Mouse (Mus musculus): ENCODE results near the gene Alkbh5.

Alkbh5 gene

GRCm38 (mm10) chr11:60536180-60536858 is at the start of gene Alkbh5:
Alkbh5 (plus strand) TSS chr11:60536381.
- WGBS = 18% methylated on average over 9 of the region's 9 CpGs

DNA sequence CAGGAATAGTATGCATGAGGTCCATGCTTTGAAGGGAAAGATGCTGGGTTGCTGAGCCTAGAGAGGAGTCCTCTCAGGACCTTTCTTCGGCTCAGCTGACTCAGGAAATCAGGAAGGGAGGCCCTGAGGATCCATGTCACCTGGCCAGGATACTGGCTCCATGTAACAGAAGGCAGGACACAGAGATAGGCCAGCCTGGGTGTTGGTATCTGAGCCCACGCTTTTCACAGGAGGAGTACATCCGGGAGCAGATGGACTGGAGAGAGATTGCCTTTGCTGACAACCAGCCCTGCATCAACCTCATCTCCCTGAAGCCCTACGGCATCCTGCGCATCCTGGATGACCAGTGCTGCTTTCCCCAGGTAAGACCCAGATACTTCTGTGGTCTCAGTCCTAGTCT is 43.5 kb upstream of the Alkbh5 start:
- 88% methylated on average over 5 of the region's 5 CpGs for WGBS

GRCm38 (mm10) chr11:60495692-60496091 is 40.5 kb upstream of the Alkbh5 start:
- WGBS = 69% methylated on average over 2 of the region's 2 CpGs

GRCm38 (mm10) chr11:60507281-60507680 is 28.9 kb upstream of the Alkbh5 start:
- WGBS = 89% methylated on average over 13 of the region's 13 CpGs

GRCm38 (mm10) chr11:60508950-60509349 is 27.2 kb upstream of the Alkbh5 start:
- 16% methylated on average over 11 of the region's 11 CpGs for WGBS

DNA sequence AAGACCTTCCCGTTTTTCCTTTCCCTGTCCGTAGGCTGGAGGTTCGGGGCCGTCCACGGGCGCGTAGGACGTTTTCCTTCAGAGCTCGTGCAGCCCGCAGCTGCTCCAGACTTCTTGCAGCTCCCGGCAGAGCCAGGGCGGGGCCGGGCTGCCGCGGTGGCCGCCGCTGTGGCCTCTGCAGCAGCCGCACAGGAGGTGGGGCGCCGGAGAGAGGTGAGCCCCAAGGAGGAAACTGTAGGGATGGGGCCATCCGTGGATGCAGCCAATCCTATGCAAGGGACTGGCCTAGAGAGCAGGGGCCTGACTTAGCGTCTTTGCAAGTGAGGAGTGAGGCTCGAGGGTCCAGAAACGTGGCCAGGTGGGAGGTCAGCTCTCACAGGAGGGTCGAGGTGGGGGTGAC is 26.7 kb upstream of the Alkbh5 start:
- 2% methylated on average over 25 of the region's 25 CpGs for WGBS

- WGBS = 67% methylated on average over 1 of the region's 1 CpGs
These were observed 24.3 kb upstream of the Alkbh5 start for GRCm38 (mm10) chr11:60511893-60512292.

DNA sequence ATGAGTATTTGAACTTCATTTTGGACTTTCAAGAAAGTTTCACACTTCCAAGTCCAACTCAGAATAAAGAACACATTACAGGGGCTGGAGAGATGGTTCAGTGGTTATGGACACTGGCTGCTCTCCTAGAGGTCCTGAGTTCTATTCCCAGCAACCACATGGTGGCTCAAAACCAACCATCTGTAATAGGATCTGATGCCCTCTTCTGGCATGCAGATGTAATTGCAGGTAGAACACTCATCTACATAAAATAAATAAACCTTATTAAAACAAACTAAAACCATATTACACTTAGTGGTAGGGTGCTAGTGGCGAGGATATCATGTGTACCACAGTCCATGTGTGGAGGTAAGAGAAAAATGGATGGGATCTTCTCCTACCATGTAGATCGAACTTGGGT is 23.7 kb upstream of the Alkbh5 start:
- 88% methylated on average over 2 of the region's 2 CpGs for WGBS

- WGBS = 81% methylated on average over 2 of the region's 2 CpGs
These were observed 21.2 kb upstream of the Alkbh5 start for GRCm38 (mm10) chr11:60514941-60515340.

- WGBS = 85% methylated on average over 4 of the region's 4 CpGs
These were observed 17.9 kb upstream of the Alkbh5 start for GRCm38 (mm10) chr11:60518305-60518704.

DNA sequence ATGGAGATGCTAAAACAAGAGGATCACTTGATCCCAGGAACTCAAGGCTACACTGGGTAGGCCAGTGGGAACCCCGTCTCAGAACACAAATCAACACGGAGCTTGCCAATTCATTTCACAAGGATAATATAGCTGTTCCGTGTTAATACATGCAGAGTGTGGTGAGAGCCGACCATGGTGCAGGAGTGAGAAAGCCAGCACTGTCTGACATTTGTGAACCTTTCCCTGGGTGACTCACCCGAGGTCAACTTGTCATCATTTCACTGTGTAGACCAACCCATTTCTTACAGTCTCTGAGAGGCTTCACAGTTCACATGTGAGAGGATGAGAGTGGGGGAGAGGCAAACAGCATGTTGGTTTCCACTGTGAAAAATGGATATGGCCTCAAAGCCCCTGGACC is 14.2 kb upstream of the Alkbh5 start:
- 80% methylated on average over 5 of the region's 5 CpGs for WGBS

DNA sequence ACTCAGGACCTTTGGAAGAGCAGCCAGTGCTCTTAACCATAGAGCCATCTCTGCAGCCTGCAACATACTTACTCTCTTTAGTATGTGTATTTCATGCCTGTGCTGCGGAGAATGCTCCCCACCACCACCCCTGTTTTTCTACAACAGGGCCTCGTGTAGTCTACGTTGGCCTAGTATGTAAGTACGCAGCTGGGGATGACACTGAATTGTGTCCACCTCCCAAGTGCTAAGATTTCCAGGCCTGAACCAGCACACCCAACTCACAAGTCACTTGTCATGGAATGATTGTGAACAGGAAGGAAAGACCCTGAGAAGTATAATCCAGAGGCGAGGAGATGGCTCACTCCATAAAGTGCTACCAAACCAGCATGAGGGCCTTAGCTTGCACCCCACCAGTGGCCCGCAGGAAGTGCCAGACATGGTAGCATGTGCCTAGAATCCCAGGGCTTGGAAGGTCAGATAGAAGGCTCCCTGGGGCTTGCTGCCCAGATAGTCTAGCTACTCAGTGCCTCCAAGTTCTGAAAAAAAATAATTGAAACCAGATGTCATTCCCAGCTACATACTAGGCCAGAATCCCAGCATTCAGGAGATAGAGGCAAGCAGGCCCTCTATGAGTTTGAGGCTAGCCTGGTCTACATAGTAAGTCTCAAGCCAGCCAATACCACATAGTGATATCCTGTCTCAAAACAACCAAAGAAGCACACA is 13.4 kb upstream of the Alkbh5 start:
- WGBS = 93% methylated on average over 6 of the region's 6 CpGs

- WGBS = 60% methylated on average over 4 of the region's 4 CpGs
These were observed 9.7 kb upstream of the Alkbh5 start for GRCm38 (mm10) chr11:60526461-60526860.

GRCm38 (mm10) chr11:60535676-60536075 is 505 bp upstream of the Alkbh5 start:
- 84% methylated on average over 2 of the region's 2 CpGs for WGBS

- under 1% methylated on average over 37 of the region's 37 CpGs for WGBS
These were observed 782 bp downstream of the Alkbh5 start for GRCm38 (mm10) chr11:60536859-60537467.

DNA sequence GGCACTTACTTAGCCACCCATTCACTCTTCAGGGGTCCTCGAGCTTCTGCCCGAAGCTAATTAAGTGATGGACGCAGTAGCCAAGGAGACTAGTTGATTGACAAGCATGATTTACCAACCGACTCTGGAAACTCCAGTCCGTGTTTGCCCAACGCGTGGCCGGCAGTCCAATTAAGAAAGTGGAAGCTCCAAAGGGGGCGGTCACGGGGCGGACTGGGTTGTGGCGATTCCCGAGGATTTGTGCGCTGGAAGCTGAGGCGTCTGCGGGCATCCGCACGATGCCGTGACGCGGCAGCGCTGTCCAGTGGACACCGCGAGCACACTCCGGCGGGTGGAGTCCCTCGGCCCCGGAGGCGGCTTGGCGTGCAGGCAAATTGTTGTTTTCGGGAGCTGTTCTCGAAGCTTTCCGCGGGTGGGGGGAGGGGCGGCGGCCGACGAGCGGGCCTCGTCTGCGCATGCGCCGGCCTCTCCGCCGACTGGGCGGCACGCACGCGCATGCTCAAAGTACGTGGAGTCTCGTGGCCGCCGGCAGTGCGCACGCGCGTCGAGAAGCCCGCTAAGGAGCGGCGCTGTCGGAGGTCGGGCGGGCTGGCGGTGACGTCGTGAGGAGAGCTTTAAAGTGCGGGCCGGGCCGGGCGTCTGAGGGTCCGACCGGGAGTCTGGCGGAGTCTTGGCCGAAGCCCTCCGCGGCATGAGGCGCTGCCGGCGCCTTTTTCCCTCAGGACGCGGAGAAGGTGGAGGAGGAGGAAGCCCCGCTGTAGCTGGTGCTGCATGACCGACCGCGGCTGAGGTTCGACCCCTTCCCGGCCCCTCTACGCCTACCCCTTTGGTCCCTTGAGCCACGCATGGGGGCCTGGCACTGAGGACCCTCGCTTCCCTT is 1.5 kb downstream of the Alkbh5 start:
- WGBS = under 1% methylated on average over 91 of the region's 91 CpGs

DNA sequence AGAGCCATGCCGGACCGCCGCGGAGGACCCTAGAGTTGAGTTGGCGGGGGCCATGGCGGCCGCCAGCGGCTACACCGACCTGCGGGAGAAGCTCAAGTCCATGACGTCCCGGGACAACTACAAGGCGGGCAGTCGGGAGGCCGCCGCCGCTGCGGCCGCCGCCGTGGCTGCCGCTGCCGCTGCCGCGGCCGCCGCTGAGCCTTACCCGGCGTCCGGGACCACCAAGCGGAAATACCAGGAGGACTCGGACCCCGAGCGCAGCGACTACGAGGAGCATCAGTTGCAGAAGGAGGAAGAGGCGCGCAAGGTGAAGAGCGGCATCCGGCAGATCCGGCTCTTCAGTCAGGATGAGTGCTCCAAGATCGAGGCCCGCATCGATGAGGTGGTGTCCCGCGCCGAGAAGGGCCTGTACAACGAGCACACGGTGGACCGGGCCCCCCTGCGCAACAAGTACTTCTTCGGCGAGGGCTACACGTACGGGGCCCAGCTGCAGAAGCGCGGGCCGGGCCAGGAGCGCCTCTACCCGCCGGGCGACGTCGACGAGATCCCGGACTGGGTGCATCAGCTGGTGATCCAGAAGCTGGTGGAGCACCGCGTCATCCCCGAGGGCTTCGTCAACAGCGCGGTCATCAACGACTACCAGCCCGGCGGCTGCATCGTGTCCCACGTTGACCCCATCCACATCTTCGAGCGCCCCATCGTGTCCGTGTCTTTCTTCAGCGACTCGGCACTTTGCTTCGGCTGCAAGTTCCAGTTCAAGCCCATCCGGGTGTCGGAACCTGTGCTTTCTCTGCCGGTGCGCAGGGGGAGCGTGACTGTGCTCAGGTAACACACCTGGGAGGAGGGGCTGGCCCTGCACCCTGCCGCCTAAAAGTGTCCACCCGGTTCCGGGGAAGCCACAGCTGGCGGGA is 2.4 kb downstream of the Alkbh5 start:
- WGBS = under 1% methylated on average over 93 of the region's 93 CpGs

- WGBS = 8% methylated on average over 2 of the region's 2 CpGs
These were observed 3.4 kb downstream of the Alkbh5 start for GRCm38 (mm10) chr11:60539540-60539939.

DNA sequence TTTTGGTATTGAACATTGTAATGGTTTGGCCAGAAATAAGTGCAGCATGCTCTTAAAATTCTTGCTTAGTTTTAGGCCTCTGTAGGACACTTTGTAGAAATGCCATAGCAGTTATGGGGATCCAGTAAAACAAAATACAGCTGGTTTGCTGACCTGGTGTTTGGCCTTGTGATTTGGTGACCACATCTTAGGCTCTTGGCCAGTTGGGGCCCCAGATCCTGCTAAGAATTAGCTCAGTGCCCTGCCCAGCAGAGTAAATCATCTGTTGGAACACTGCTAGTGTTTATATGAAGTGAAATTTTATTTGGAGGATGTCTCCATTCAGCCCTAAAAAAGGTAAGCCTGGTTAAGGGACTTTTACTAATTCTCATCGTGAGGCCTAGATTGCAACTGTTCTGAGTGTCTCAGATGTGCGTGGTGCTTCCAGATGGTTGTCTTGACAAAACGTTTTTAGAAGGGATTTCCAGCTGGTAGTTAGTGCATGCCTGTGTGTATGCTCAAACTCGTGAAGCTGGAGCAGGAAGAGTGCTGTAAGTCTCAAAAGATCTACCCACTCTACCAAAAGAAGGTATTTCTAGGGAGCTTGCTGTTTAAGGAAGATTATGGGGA is 3.9 kb downstream of the Alkbh5 start:
- 4% methylated on average over 4 of the region's 4 CpGs for WGBS

DNA sequence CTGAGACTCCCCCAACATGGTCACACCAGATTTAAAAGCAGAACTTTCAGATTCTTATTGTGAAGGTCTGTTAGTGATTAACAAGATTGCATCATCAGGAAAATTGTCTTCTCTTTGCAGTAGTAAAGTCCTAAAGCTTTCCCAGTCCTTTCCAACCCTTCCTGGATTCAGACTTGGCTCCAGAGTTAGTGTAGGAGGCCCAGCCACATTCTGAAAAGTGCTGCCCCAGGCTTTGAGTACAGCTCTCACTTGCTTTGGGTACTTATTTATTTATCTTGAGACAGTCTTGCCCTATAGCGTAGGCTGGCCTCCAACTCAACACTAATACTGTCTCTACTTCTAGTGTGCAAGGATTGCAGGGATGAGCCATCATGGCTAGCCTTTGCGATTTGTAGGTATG is 4.6 kb downstream of the Alkbh5 start:
- 52% methylated on average over 2 of the region's 2 CpGs for WGBS

DNA sequence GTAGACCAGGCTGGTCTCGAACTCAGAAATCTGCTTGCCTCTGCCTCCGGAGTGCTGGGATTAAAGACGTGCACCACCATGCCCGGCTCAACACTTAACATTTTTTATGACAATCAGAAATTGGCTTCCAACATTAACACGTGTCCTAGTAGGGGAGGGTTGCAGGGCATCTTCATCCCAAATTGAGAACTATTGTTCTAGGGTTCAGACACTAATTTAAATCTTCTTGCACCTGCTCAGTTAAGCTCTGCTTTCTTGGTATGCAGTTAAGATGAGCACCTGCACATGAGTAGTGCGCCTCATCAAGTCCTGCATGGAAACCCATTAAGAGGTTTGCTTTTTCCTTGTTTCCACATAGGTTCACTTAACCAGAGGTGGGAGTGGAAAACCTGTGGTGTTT is 5.7 kb downstream of the Alkbh5 start:
- 80% methylated on average over 6 of the region's 6 CpGs for WGBS
